Mouse (Mus musculus): ENCODE data around the gene Rpl21.

GRCm38 (mm10) chr5:146859246-146859645 is 26.6 kb downstream of the Rpl21 start:
- TF ChIP-seq CTCF (conservative IDR thresholded peaks at IDR 0.05; ENCODE audit: insufficient read depth, insufficient read length, low read depth, low read length) (no peak), POLR2A (IDR thresholded peaks at IDR 0.05; ENCODE audit: low read depth, low read length) (no peak)

Data from kidney, adult 2 months (tissue).